Comparison of ENCODE assay signal across 24 mouse cellular contexts in genomic region chr8:93048092-93048491, GRCm38 (mm10). TPM values are rescaled to one million over a fixed set of nuclear protein-coding genes. Genes with fewer than 3 reads are reported as not detected.
"Had no signal": no experiment of that assay in that cellular context is flagged by ENCODE, and none has a peak within 500 bp of the region (broad histone marks: within the 10 kb centered on the region; RNA-seq: fewer than 3 reads in every experiment).

TSS of gene Ces1a (minus strand) at chr8:93048192.

- H3K9ac ChIP-seq: lung, embryonic 15.5 days; midbrain, embryonic 13.5 days; midbrain, embryonic 15.5 days; neural tube, embryonic 12.5 days; stomach, embryonic 15.5 days had no signal

- H3K27me3 ChIP-seq: lung, embryonic 15.5 days; megakaryocyte, embryonic 14.5 days; midbrain, embryonic 13.5 days; midbrain, embryonic 15.5 days; neural tube, embryonic 12.5 days; stomach, embryonic 15.5 days had no signal

- H3K4me3 ChIP-seq: lung, embryonic 15.5 days; megakaryocyte, embryonic 14.5 days; midbrain, embryonic 13.5 days; midbrain, embryonic 15.5 days; neural tube, embryonic 12.5 days; stomach, embryonic 15.5 days had no signal

- H3K4me1 ChIP-seq: lung, embryonic 15.5 days; megakaryocyte, embryonic 14.5 days; midbrain, embryonic 13.5 days; midbrain, embryonic 15.5 days; neural tube, embryonic 12.5 days; stomach, embryonic 15.5 days had no signal

- H3K27ac ChIP-seq: lung, embryonic 15.5 days; macrophage; midbrain, embryonic 13.5 days; midbrain, embryonic 15.5 days; neural tube, embryonic 12.5 days; stomach, embryonic 15.5 days; stomach, postnatal 0 days had no signal

- H3K36me3 ChIP-seq: lung, embryonic 15.5 days; midbrain, embryonic 13.5 days; midbrain, embryonic 15.5 days; neural tube, embryonic 12.5 days; stomach, embryonic 15.5 days had no signal

- DNase-seq: lung, adult 2 months; lung, postnatal 14 days; lung, postnatal 36 days; right cerebral cortex, postnatal 14 days; thymus, adult 2 months; thymus, postnatal 25 days; thymus, postnatal 4 days had no signal

RNA-seq across cellular contexts. Expression of gene Ces1a, which starts in this region (rescaled TPM):
- total RNA-seq: megakaryocyte progenitor cell, adult 5-6 weeks; midbrain, postnatal 0 days; monocyte, adult 5-6 weeks; neutrophil, adult 5-6 weeks had no signal
- polyA plus RNA-seq: lung, embryonic 15.5 days; lung, postnatal 0 days; macrophage; midbrain, embryonic 11.5 days; midbrain, embryonic 13.5 days; midbrain, embryonic 15.5 days; midbrain, postnatal 0 days; neural tube, embryonic 12.5 days; neural tube, embryonic 14.5 days; spleen, adult 2 months; stomach, embryonic 15.5 days; stomach, postnatal 0 days; urinary bladder, adult 2 months had no signal
